Mouse (Mus musculus): ENCODE results near the gene Ctsh. TPM values are rescaled to one million over a fixed set of nuclear protein-coding genes. Genes with fewer than 3 reads are reported as not detected.

Ctsh gene
- total and polyA plus RNA-seq, 2 experiments: 109 to 551 TPM

GRCm38 (mm10) chr9:90045191-90045590, 8.8 kb upstream of the Ctsh start:
- peak; percentile 92 for DNase-seq (ENCODE audit: extremely low read depth, low read depth, low spot score)
- 28% methylated on average over 7 of the region's 7 CpGs for WGBS
- peak overlapping the region; percentile 51 for H3K27ac ChIP-seq (replicated peaks; ENCODE audit: insufficient read depth, low read depth, low read length)
- no peaks in the 10 kb centered on the region for H3K79me2 ChIP-seq (ENCODE audit: control insufficient read depth, insufficient read depth, low read length)
- TF ChIP-seq CTCF (IDR thresholded peaks at IDR 0.05; ENCODE audit: low read depth, low read length) (no peak), POLR2A (IDR thresholded peaks at IDR 0.05; ENCODE audit: extremely low read depth, insufficient read depth, low read length) (no peak)
- no peaks in the 10 kb centered on the region for H3K27me3 ChIP-seq (ENCODE audit: control insufficient read depth, insufficient read depth, low read length)
- H3K9ac ChIP-seq (ENCODE audit: low read depth, low read length): no peak overlapping the region
- peak overlapping the region; percentile 26; the same call in 1 of the 2 replicates for H3K4me3 ChIP-seq (ENCODE audit: insufficient read depth, low read depth, low read length)
- no peaks in the 10 kb centered on the region for H3K36me3 ChIP-seq (ENCODE audit: control insufficient read depth, insufficient read depth, low read length)
- no peaks in the 10 kb centered on the region for H3K4me1 ChIP-seq (ENCODE audit: control insufficient read depth, insufficient read depth, low read length)

GRCm38 (mm10) chr9:90047937-90048627, 5.9 kb upstream of the Ctsh start:
- Histone ChIP-seq H3K79me2 (ENCODE audit: control insufficient read depth, insufficient read depth, low read length) (no peaks in the 10 kb centered on the region), H3K4me1 (ENCODE audit: control insufficient read depth, insufficient read depth, low read length) (no peaks in the 10 kb centered on the region), H3K36me3 (ENCODE audit: control insufficient read depth, insufficient read depth, low read length) (no peaks in the 10 kb centered on the region), H3K4me3 (ENCODE audit: insufficient read depth, low read depth, low read length) (no peak overlapping the region), H3K9ac (ENCODE audit: low read depth, low read length) (no peak overlapping the region), H3K27ac (replicated peaks; ENCODE audit: insufficient read depth, low read depth, low read length) (no peak overlapping the region), H3K27me3 (ENCODE audit: control insufficient read depth, insufficient read depth, low read length) (no peaks in the 10 kb centered on the region)
- 69% methylated on average over 5 of the region's 5 CpGs for WGBS
- TF ChIP-seq POLR2A (IDR thresholded peaks at IDR 0.05; ENCODE audit: extremely low read depth, insufficient read depth, low read length) (no peak), CTCF (IDR thresholded peaks at IDR 0.05; ENCODE audit: low read depth, low read length) (no peak)
- DNase-seq (ENCODE audit: extremely low read depth, low read depth, low spot score): no peak

GRCm38 (mm10) chr9:90054371-90055145, 606 bp downstream of the Ctsh start:
- Histone ChIP-seq H3K4me1 (ENCODE audit: control insufficient read depth, insufficient read depth, low read length) (peaks cover 4% of the 10 kb centered on the region), H3K27ac (replicated peaks; ENCODE audit: insufficient read depth, low read depth, low read length) (peak overlapping the region; percentile 97), H3K79me2 (ENCODE audit: control insufficient read depth, insufficient read depth, low read length) (peaks cover 15% of the 10 kb centered on the region), H3K9ac (ENCODE audit: low read depth, low read length) (peak overlapping the region; percentile 92), H3K4me3 (ENCODE audit: insufficient read depth, low read depth, low read length) (peak overlapping the region; percentile 89), H3K36me3 (ENCODE audit: control insufficient read depth, insufficient read depth, low read length) (peaks cover 2% of the 10 kb centered on the region; the same call in 1 of the 2 replicates), H3K27me3 (ENCODE audit: control insufficient read depth, insufficient read depth, low read length) (no peaks in the 10 kb centered on the region)
- DNase-seq (ENCODE audit: extremely low read depth, low read depth, low spot score): peak; percentile 95
- under 1% methylated on average over 37 of the region's 37 CpGs for WGBS
- TF ChIP-seq POLR2A (IDR thresholded peaks at IDR 0.05; ENCODE audit: extremely low read depth, insufficient read depth, low read length): peak; percentile 94
- peak; percentile 77 for TF ChIP-seq CTCF (IDR thresholded peaks at IDR 0.05; ENCODE audit: low read depth, low read length)

GRCm38 (mm10) chr9:90055409-90055808, 1.5 kb downstream of the Ctsh start:
- Histone ChIP-seq H3K9ac (ENCODE audit: low read depth, low read length) (peak overlapping the region; percentile 58), H3K27ac (replicated peaks; ENCODE audit: insufficient read depth, low read depth, low read length) (peak overlapping the region; percentile 97), H3K4me1 (ENCODE audit: control insufficient read depth, insufficient read depth, low read length) (peaks cover 4% of the 10 kb centered on the region), H3K79me2 (ENCODE audit: control insufficient read depth, insufficient read depth, low read length) (peaks cover 15% of the 10 kb centered on the region), H3K27me3 (ENCODE audit: control insufficient read depth, insufficient read depth, low read length) (no peaks in the 10 kb centered on the region), H3K4me3 (ENCODE audit: insufficient read depth, low read depth, low read length) (peak overlapping the region; percentile 89), H3K36me3 (ENCODE audit: control insufficient read depth, insufficient read depth, low read length) (peaks cover 4% of the 10 kb centered on the region; the same call in 1 of the 2 replicates)
- TF ChIP-seq CTCF (IDR thresholded peaks at IDR 0.05; ENCODE audit: low read depth, low read length): no peak
- no peak for TF ChIP-seq POLR2A (IDR thresholded peaks at IDR 0.05; ENCODE audit: extremely low read depth, insufficient read depth, low read length)
- 17% methylated on average over 5 of the region's 5 CpGs for WGBS
- no peak for DNase-seq (ENCODE audit: extremely low read depth, low read depth, low spot score)

GRCm38 (mm10) chr9:90055911-90056310, 2.0 kb downstream of the Ctsh start:
- peaks cover 4% of the 10 kb centered on the region for H3K4me1 ChIP-seq (ENCODE audit: control insufficient read depth, insufficient read depth, low read length)
- TF ChIP-seq CTCF (IDR thresholded peaks at IDR 0.05; ENCODE audit: low read depth, low read length): no peak
- TF ChIP-seq POLR2A (IDR thresholded peaks at IDR 0.05; ENCODE audit: extremely low read depth, insufficient read depth, low read length): no peak
- H3K9ac ChIP-seq (ENCODE audit: low read depth, low read length): peak overlapping the region; percentile 58
- 35% methylated on average over 3 of the region's 3 CpGs for WGBS
- peak overlapping the region; percentile 89 for H3K4me3 ChIP-seq (ENCODE audit: insufficient read depth, low read depth, low read length)
- peak overlapping the region; percentile 97 for H3K27ac ChIP-seq (replicated peaks; ENCODE audit: insufficient read depth, low read depth, low read length)
- peaks cover 15% of the 10 kb centered on the region for H3K79me2 ChIP-seq (ENCODE audit: control insufficient read depth, insufficient read depth, low read length)
- H3K27me3 ChIP-seq (ENCODE audit: control insufficient read depth, insufficient read depth, low read length): no peaks in the 10 kb centered on the region
- DNase-seq (ENCODE audit: extremely low read depth, low read depth, low spot score): peak; percentile 65
- H3K36me3 ChIP-seq (ENCODE audit: control insufficient read depth, insufficient read depth, low read length): peaks cover 6% of the 10 kb centered on the region; the same call in 1 of the 2 replicates

Measured in liver, adult 2 months (tissue).